ENCODE assay signal across 29 mouse cellular contexts in the genomic region with DNA sequence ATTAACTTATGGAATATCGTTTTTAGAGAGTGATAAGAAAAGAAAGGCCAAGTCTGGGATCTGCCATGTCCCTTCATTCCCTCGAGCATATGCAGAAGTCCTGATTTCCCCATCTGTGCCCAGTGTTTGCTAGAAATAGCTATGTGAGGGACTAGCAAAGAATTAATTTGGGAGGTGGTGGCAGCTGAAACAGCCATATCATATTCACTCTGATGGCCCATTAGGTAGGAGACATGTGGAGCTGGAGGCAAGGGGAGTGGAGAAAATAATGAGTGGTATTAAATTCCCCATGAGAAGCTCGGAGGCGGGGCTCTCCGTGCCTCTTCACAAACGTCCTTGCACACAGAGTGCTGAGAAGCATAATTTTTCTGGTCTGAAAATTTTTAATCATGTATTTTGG. TPM values are rescaled to one million over a fixed set of nuclear protein-coding genes. Genes with fewer than 3 reads are reported as not detected.
DNase-seq lines count a peak whose midpoint lies in the region; ATAC-seq and TF ChIP-seq lines count a peak whose summit lies in the region.
"Had no signal": no experiment of that assay in that cellular context is flagged by ENCODE, and none has a peak within 500 bp of the region (broad histone marks: within the 10 kb centered on the region; RNA-seq: fewer than 3 reads in every experiment).

No protein-coding gene starts in this region.

- no peak overlapping the region for H3K9ac ChIP-seq in hindbrain, embryonic 14.5 days
- H3K9ac ChIP-seq in hindbrain, postnatal 0 days (replicated peaks; ENCODE audit: low read length) = no peak overlapping the region
- H3K9ac ChIP-seq in neural tube, embryonic 13.5 days = no peak overlapping the region
- H3K9ac ChIP-seq in midbrain, embryonic 16.5 days (ENCODE audit: low read depth, low read length) = no peak overlapping the region
- H3K9ac ChIP-seq: heart, embryonic 12.5 days; kidney, embryonic 15.5 days; limb, embryonic 15.5 days; liver, embryonic 13.5 days had no signal

- no peaks in the 10 kb centered on the region for H3K27me3 ChIP-seq in hindbrain, embryonic 14.5 days (ENCODE audit: control insufficient read depth, insufficient read depth, low read length)
- no peaks in the 10 kb centered on the region for H3K27me3 ChIP-seq in hindbrain, postnatal 0 days (ENCODE audit: insufficient read depth, low read length)
- no peaks in the 10 kb centered on the region for H3K27me3 ChIP-seq in neural tube, embryonic 13.5 days
- no peaks in the 10 kb centered on the region for H3K27me3 ChIP-seq in midbrain, embryonic 16.5 days (ENCODE audit: control insufficient read depth, insufficient read depth, low read depth, low read length)
- H3K27me3 ChIP-seq: limb, embryonic 15.5 days had no signal

- no peak overlapping the region for H3K4me3 ChIP-seq in hindbrain, embryonic 14.5 days (replicated peaks; ENCODE audit: low read length)
- H3K4me3 ChIP-seq in hindbrain, postnatal 0 days (ENCODE audit: low read length) = no peak overlapping the region
- H3K4me3 ChIP-seq in neural tube, embryonic 13.5 days = no peak overlapping the region
- no peak overlapping the region for H3K4me3 ChIP-seq in midbrain, embryonic 16.5 days (ENCODE audit: low read depth, low read length)
- H3K4me3 ChIP-seq: gastrocnemius, adult 2 months; heart, embryonic 12.5 days; kidney, embryonic 15.5 days; limb, embryonic 10.5 days; limb, embryonic 15.5 days; liver, embryonic 13.5 days; megakaryocyte, embryonic 14.5 days had no signal

- no peaks in the 10 kb centered on the region for H3K9me3 ChIP-seq in hindbrain, embryonic 14.5 days (ENCODE audit: control insufficient read depth, low read length)
- no peaks in the 10 kb centered on the region for H3K9me3 ChIP-seq in hindbrain, postnatal 0 days (ENCODE audit: low read length)
- H3K9me3 ChIP-seq in neural tube, embryonic 13.5 days = no peaks in the 10 kb centered on the region
- H3K9me3 ChIP-seq in midbrain, embryonic 16.5 days (replicated peaks; ENCODE audit: control insufficient read depth, low read length, poor library complexity, severe bottlenecking) = no peaks in the 10 kb centered on the region
- H3K9me3 ChIP-seq: heart, embryonic 12.5 days; kidney, embryonic 15.5 days; limb, embryonic 10.5 days; limb, embryonic 15.5 days; liver, embryonic 13.5 days; megakaryocyte, embryonic 14.5 days had no signal

- DNase-seq in hindbrain, embryonic 14.5 days (ENCODE audit: low spot score) = no peak
- no peak for DNase-seq in hindbrain, postnatal 0 days (ENCODE audit: low spot score)
- DNase-seq in neural tube, embryonic 10.5 days (ENCODE audit: extremely low spot score, low spot score) = no peak
- no peak for DNase-seq in right cerebral cortex, postnatal 25 days
- DNase-seq in thymus, postnatal 14 days = no peak
- DNase-seq: adrenal gland, postnatal 25 days; B cell, adult 2 months; cerebellum, adult 8-10 months; cerebellum, postnatal 25 days; gastrocnemius, adult 2 months; gastrocnemius, postnatal 36 days; heart, adult 18-20 months; heart, postnatal 4 days; kidney, adult 11 months; kidney, postnatal 36 days; liver, embryonic 13.5 days; lung, adult 18-20 months; lung, postnatal 4 days had no signal

- H3K4me2 ChIP-seq in hindbrain, embryonic 14.5 days (replicated peaks) = peak overlapping the region; percentile 28; the same call in 1 of the 2 replicates
- no peak overlapping the region for H3K4me2 ChIP-seq in hindbrain, postnatal 0 days (ENCODE audit: low read depth, low read length)
- H3K4me2 ChIP-seq in neural tube, embryonic 13.5 days = peak overlapping the region; percentile 23
- H3K4me2 ChIP-seq in midbrain, embryonic 16.5 days (ENCODE audit: low read length) = peak overlapping the region; percentile 24; the same call in 1 of the 2 replicates
- H3K4me2 ChIP-seq: heart, embryonic 12.5 days; kidney, embryonic 15.5 days; limb, embryonic 15.5 days; liver, embryonic 13.5 days had no signal

- no peaks in the 10 kb centered on the region for H3K36me3 ChIP-seq in hindbrain, embryonic 14.5 days (replicated peaks; ENCODE audit: control insufficient read depth, insufficient read depth)
- no peaks in the 10 kb centered on the region for H3K36me3 ChIP-seq in hindbrain, postnatal 0 days (ENCODE audit: insufficient read depth, low read length)
- no peaks in the 10 kb centered on the region for H3K36me3 ChIP-seq in neural tube, embryonic 13.5 days
- H3K36me3 ChIP-seq in midbrain, embryonic 16.5 days (ENCODE audit: control insufficient read depth, insufficient read depth, low read length) = no peaks in the 10 kb centered on the region
- H3K36me3 ChIP-seq: heart, embryonic 12.5 days; kidney, embryonic 15.5 days; limb, embryonic 10.5 days; limb, embryonic 15.5 days; liver, embryonic 13.5 days had no signal

- WGBS in hindbrain, embryonic 14.5 days = 48% methylated on average over 6 of the region's 6 CpGs
- WGBS in hindbrain, postnatal 0 days = 57% methylated on average over 6 of the region's 6 CpGs
- WGBS in neural tube, embryonic 13.5 days = 32% methylated on average over 6 of the region's 6 CpGs
- WGBS in midbrain, embryonic 16.5 days = 45% methylated on average over 6 of the region's 6 CpGs

- ATAC-seq in hindbrain, embryonic 14.5 days (ENCODE audit: low FRiP score) = no peak
- no peak for ATAC-seq in hindbrain, postnatal 0 days
- ATAC-seq in neural tube, embryonic 13.5 days (ENCODE audit: low read depth) = no peak
- ATAC-seq in midbrain, embryonic 16.5 days = no peak
- ATAC-seq: forebrain, embryonic 16.5 days; inflammation-experienced regulatory T-cells, adult 6 months; lung, postnatal 0 days had no signal

- no peak for TF ChIP-seq CTCF in hindbrain, postnatal 0 days (IDR thresholded peaks at IDR 0.05; ENCODE audit: low read depth)

- peaks cover 28% of the 10 kb centered on the region for H3K4me1 ChIP-seq in hindbrain, embryonic 14.5 days (replicated peaks; ENCODE audit: control insufficient read depth, insufficient read depth, low read length)
- peaks cover 5% of the 10 kb centered on the region; the same call in 1 of the 2 replicates for H3K4me1 ChIP-seq in hindbrain, postnatal 0 days (ENCODE audit: insufficient read depth, low read length)
- peaks cover 45% of the 10 kb centered on the region for H3K4me1 ChIP-seq in neural tube, embryonic 13.5 days (replicated peaks)
- H3K4me1 ChIP-seq in midbrain, embryonic 16.5 days (ENCODE audit: control insufficient read depth, insufficient read depth, low read length) = peaks cover 21% of the 10 kb centered on the region
- H3K4me1 ChIP-seq: heart, embryonic 12.5 days had no signal

- no peak overlapping the region for H3K27ac ChIP-seq in hindbrain, embryonic 14.5 days
- H3K27ac ChIP-seq in hindbrain, postnatal 0 days = no peak overlapping the region
- H3K27ac ChIP-seq in neural tube, embryonic 13.5 days (replicated peaks) = peak overlapping the region; percentile 46; the same call in 1 of the 2 replicates
- H3K27ac ChIP-seq in midbrain, embryonic 16.5 days (ENCODE audit: low read length) = no peak overlapping the region
- H3K27ac ChIP-seq: gastrocnemius, adult 2 months; kidney, embryonic 15.5 days; limb, embryonic 10.5 days; limb, embryonic 15.5 days; liver, embryonic 13.5 days had no signal

RNA-seq across cellular contexts. Expression of gene Fam171b, which starts 3.7 kb away (rescaled TPM):
- 85.7 and 98.4 TPM in 2 replicates for polyA plus RNA-seq in hindbrain, embryonic 14.5 days (2014; fragmentation: Nextera tagmentation; extraction: Ambion mirVana)
- total RNA-seq in hindbrain, postnatal 0 days (2014; rRNA removed) = 70.3 and 75.5 TPM in 2 replicates
- 69.0 and 72.1 TPM in 2 replicates for polyA plus RNA-seq in hindbrain, postnatal 0 days (2015; fragmentation: Nextera tagmentation; extraction: Ambion mirVana)
- 79.8 and 86.9 TPM in 2 replicates for polyA plus RNA-seq in neural tube, embryonic 13.5 days (2015; fragmentation: Nextera tagmentation; extraction: Ambion mirVana)
- polyA plus RNA-seq in midbrain, embryonic 16.5 days (2015; fragmentation: Nextera tagmentation; extraction: Ambion mirVana) = 87.2 and 94.6 TPM in 2 replicates
- total RNA-seq: monocyte, adult 5-6 weeks had no signal
